Mouse (Mus musculus) kidney, postnatal 0 days (tissue): ENCODE data around the gene Ptpro. TPM values are rescaled to one million over a fixed set of nuclear protein-coding genes. Genes with fewer than 3 reads are reported as not detected.

Experiments
- ATAC-seq: fragments of 200-750 bp; cut with Nextera tagmentation; replicated peaks from 2 replicates; pipeline ENCODE4 v1.8.0; 2017; ENCODE audit warnings: low read depth, moderate number of reproducible peaks, moderate TSS enrichment, moderate library complexity; ENCODE audit not compliant: low FRiP score
- DNase-seq: peaks from one replicate; pipeline ENCODE4 v3.0.0-alpha.2; 2016; ENCODE audit warnings: low spot score
- H3K27ac ChIP-seq: fragments of 300-500 bp; sonication (generic); 2 replicates; pipeline ENCODE4 v1.5.1; 2014; ENCODE audit warnings: mild to moderate bottlenecking
- H3K27me3 ChIP-seq: fragments of 300-500 bp; sonication (generic); 2 replicates; pipeline ENCODE4 v1.6.1; 2014; ENCODE audit warnings: low read length, mixed read lengths; ENCODE audit not compliant: insufficient read depth
- H3K36me3 ChIP-seq: fragments of 300-500 bp; sonication (generic); 2 replicates; pipeline ENCODE4 v1.6.1; 2014; ENCODE audit warnings: low read length, mixed read lengths; ENCODE audit not compliant: insufficient read depth
- H3K4me1 ChIP-seq: fragments of 300-500 bp; sonication (generic); replicated peaks from 2 replicates; pipeline ENCODE4 v1.6.1; 2014; ENCODE audit warnings: antibody characterized with exemption, low read length, mixed read lengths; ENCODE audit not compliant: insufficient read depth
- H3K4me2 ChIP-seq: fragments of 300-500 bp; sonication (generic); 2 replicates; pipeline ENCODE4 v1.6.1; 2014; ENCODE audit warnings: mild to moderate bottlenecking, low read length, moderate library complexity, mixed read lengths
- H3K4me3 ChIP-seq: fragments of 300-500 bp; sonication (generic); replicated peaks from 2 replicates; pipeline ENCODE4 v1.5.1; 2014; ENCODE audit warnings: low read depth, low read length
- H3K9ac ChIP-seq: fragments of 300-500 bp; sonication (generic); 2 replicates; pipeline ENCODE4 v1.6.1; 2014; ENCODE audit warnings: low read depth, low read length
- H3K9me3 ChIP-seq: fragments of 300-500 bp; sonication (generic); replicated peaks from 2 replicates; pipeline ENCODE4 v1.6.1; 2016; ENCODE audit warnings: low read length, inconsistent platforms, mixed read lengths
- CTCF ChIP-seq: IDR thresholded peaks from 2 replicates; pipeline ENCODE4 v1.5.1; 2016; ENCODE audit warnings: antibody characterized with exemption, low read depth, mild to moderate bottlenecking, moderate library complexity
- WGBS: fragments of 180-500 bp; shearing (Covaris S2); extraction: QIAGEN DNeasy Blood & Tissue Kit; methylation state at CpG from one replicate; pipeline ENCODE4 v1.1.7; 2014; 5-methylcytosine and 5-hydroxymethylcytosine counted together
- polyA plus RNA-seq: library from polyadenylated mRNA; unstranded; fragments of >200 nt; fragmentation: Nextera tagmentation; extraction: Ambion mirVana; gene quantifications from 2 replicates; pipeline ENCODE4 v1.2.1, GENCODE M21; 2015

The Ptpro gene
- polyA plus RNA-seq, 1 experiment from 2014 or later: 18.4 TPM

- ATAC-seq (no peak), DNase-seq (no peak)
- Histone ChIP-seq H3K9ac (no peak overlapping the region), H3K27me3 (no peaks in the 10 kb centered on the region), H3K36me3 (no peaks in the 10 kb centered on the region), H3K4me1 (no peaks in the 10 kb centered on the region), H3K4me2 (no peak overlapping the region), H3K4me3 (no peak overlapping the region), H3K9me3 (no peaks in the 10 kb centered on the region), H3K27ac (no peak overlapping the region)
- 69% methylated on average over 8 of the region's 8 CpGs for WGBS
- no peak for TF ChIP-seq CTCF
Observed at GRCm38 (mm10) chr6:137503462-137503861, 251.3 kb downstream of the Ptpro start.

GRCm38 (mm10) chr6:137504052-137504451 is 251.9 kb downstream of the Ptpro start:
- WGBS: 45% methylated on average over 1 of the region's 1 CpGs
- Histone ChIP-seq H3K9me3 (no peaks in the 10 kb centered on the region), H3K27me3 (no peaks in the 10 kb centered on the region), H3K9ac (no peak overlapping the region), H3K27ac (no peak overlapping the region), H3K36me3 (no peaks in the 10 kb centered on the region), H3K4me3 (no peak overlapping the region), H3K4me2 (no peak overlapping the region), H3K4me1 (no peaks in the 10 kb centered on the region)
- ATAC-seq (no peak), DNase-seq (no peak)
- no peak for TF ChIP-seq CTCF

- no peak overlapping the region for H3K4me3 ChIP-seq
- no peaks in the 10 kb centered on the region for H3K36me3 ChIP-seq
- H3K4me2 ChIP-seq: no peak overlapping the region
- no peak overlapping the region for H3K9ac ChIP-seq
- H3K27ac ChIP-seq: no peak overlapping the region
- DNase-seq: no peak
- H3K4me1 ChIP-seq: no peaks in the 10 kb centered on the region
- ATAC-seq: no peak
- no peaks in the 10 kb centered on the region for H3K27me3 ChIP-seq
- no peak for TF ChIP-seq CTCF
- 68% methylated on average over 3 of the region's 3 CpGs for WGBS
- H3K9me3 ChIP-seq: no peaks in the 10 kb centered on the region
Observed at GRCm38 (mm10) chr6:137505555-137506227, 253.6 kb downstream of the Ptpro start.

GRCm38 (mm10) chr6:137506563-137506962 is 254.4 kb downstream of the Ptpro start:
- ATAC-seq (no peak), DNase-seq (no peak)
- no peaks in the 10 kb centered on the region for H3K36me3 ChIP-seq
- H3K4me2 ChIP-seq: no peak overlapping the region
- WGBS: 95% methylated on average over 7 of the region's 7 CpGs
- H3K9me3 ChIP-seq: no peaks in the 10 kb centered on the region
- H3K9ac ChIP-seq: no peak overlapping the region
- H3K27me3 ChIP-seq: no peaks in the 10 kb centered on the region
- no peak overlapping the region for H3K4me3 ChIP-seq
- no peak for TF ChIP-seq CTCF
- no peaks in the 10 kb centered on the region for H3K4me1 ChIP-seq
- H3K27ac ChIP-seq: no peak overlapping the region

- H3K27ac ChIP-seq: no peak overlapping the region
- no peaks in the 10 kb centered on the region for H3K9me3 ChIP-seq
- no peak overlapping the region for H3K9ac ChIP-seq
- no peaks in the 10 kb centered on the region for H3K4me1 ChIP-seq
- H3K4me3 ChIP-seq: no peak overlapping the region
- 94% methylated on average over 19 of the region's 19 CpGs for WGBS
- ATAC-seq (no peak), DNase-seq (no peak)
- H3K36me3 ChIP-seq: no peaks in the 10 kb centered on the region
- no peak for TF ChIP-seq CTCF
- no peaks in the 10 kb centered on the region for H3K27me3 ChIP-seq
- no peak overlapping the region for H3K4me2 ChIP-seq
Observed at GRCm38 (mm10) chr6:137508936-137509335, 256.8 kb downstream of the Ptpro start.

GRCm38 (mm10) chr6:137509341-137510045 is 257.4 kb downstream of the Ptpro start:
- ATAC-seq: no peak
- no peak for TF ChIP-seq CTCF
- DNase-seq: no peak
- Histone ChIP-seq H3K36me3 (no peaks in the 10 kb centered on the region), H3K4me3 (no peak overlapping the region), H3K4me1 (no peaks in the 10 kb centered on the region), H3K4me2 (no peak overlapping the region), H3K27me3 (no peaks in the 10 kb centered on the region), H3K9ac (no peak overlapping the region), H3K9me3 (no peaks in the 10 kb centered on the region), H3K27ac (no peak overlapping the region)
- 50% methylated on average over 14 of the region's 14 CpGs for WGBS

- DNase-seq: no peak
- no peak overlapping the region for H3K9ac ChIP-seq
- WGBS: 71% methylated on average over 5 of the region's 5 CpGs
- no peak overlapping the region for H3K4me3 ChIP-seq
- TF ChIP-seq CTCF: no peak
- H3K27me3 ChIP-seq: no peaks in the 10 kb centered on the region
- no peak overlapping the region for H3K4me2 ChIP-seq
- no peak for ATAC-seq
- H3K9me3 ChIP-seq: no peaks in the 10 kb centered on the region
- no peak overlapping the region for H3K27ac ChIP-seq
- H3K4me1 ChIP-seq: no peaks in the 10 kb centered on the region
- no peaks in the 10 kb centered on the region for H3K36me3 ChIP-seq
Observed at GRCm38 (mm10) chr6:137512753-137513152, 260.6 kb downstream of the Ptpro start.

Other genes with a start within 250 kb of the Ptpro start
- gene Rerg, start 81.8 kb upstream of the Ptpro start, polyA plus RNA-seq: 23.9 and 24.5 TPM in 2 replicates